Mouse (Mus musculus) cortical plate, adult 2 months (tissue): Measurements from ENCODE around the gene Gipc3.

Experiments used
- CTCF ChIP-seq: fragments of 200-500 bp; IDR thresholded peaks from 2 replicates; pipeline ENCODE4 v1.5.1; 2011; ENCODE audit warnings: mild to moderate bottlenecking, control low read depth, low read length; ENCODE audit not compliant: insufficient read depth; ENCODE audit errors: extremely low read depth
- POLR2A ChIP-seq: fragments of 200-500 bp; IDR thresholded peaks from 2 replicates; pipeline ENCODE4 v1.6.1; 2011; ENCODE audit warnings: mild to moderate bottlenecking, low read length, control low read depth; ENCODE audit not compliant: insufficient read depth; ENCODE audit errors: extremely low read depth

GRCm38 (mm10) chr10:81332277-81332676 lies 10.8 kb downstream of the Gipc3 start:
- TF ChIP-seq CTCF = no peak
- TF ChIP-seq POLR2A = no peak
